Mouse (Mus musculus): ENCODE results near the gene Agrp. TPM values are rescaled to one million over a fixed set of nuclear protein-coding genes. Genes with fewer than 3 reads are reported as not detected.

The Agrp gene
- polyA plus RNA-seq, 1 experiment from 2014 or later, result 0.89 TPM

DNA sequence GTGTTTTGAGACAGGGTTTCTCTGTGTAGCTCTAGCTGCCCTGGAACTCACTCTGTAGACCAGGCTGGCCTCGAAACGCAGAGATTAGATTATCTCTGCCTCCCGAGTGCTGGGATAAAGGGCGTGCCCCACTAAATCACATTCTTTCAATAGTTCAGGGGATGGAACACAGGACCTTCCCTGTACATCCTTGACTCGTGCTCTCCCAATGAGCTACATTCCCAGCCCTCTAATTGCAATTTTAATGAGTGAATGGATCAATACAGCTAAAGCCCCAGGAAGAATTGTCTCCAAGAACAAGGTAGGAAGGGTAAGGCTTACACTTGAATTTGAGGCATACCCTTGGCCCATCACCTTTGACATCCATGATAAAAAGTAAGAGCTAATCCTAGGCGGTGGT is 38.4 kb downstream of the Agrp start:
- no peak for ATAC-seq (ENCODE audit: insufficient read depth)
- H3K9me3 ChIP-seq (ENCODE audit: low read depth, low read length), result no peaks in the 10 kb centered on the region
- H3K36me3 ChIP-seq (ENCODE audit: insufficient read depth), result no peaks in the 10 kb centered on the region
- 0 out of 2 replicates have a peak, but pooled peaks cover 3% of the 10 kb centered on the region for H3K4me1 ChIP-seq (ENCODE audit: insufficient read depth)
- no peak overlapping the region for H3K4me2 ChIP-seq
- no peak overlapping the region for H3K4me3 ChIP-seq (ENCODE audit: low read depth, low read length)
- no peak overlapping the region for H3K27ac ChIP-seq (ENCODE audit: low read depth)
- no peak overlapping the region for H3K9ac ChIP-seq
- H3K27me3 ChIP-seq (ENCODE audit: insufficient read depth, low read length), result no peaks in the 10 kb centered on the region
- 79% methylated on average over 6 of the region's 6 CpGs for WGBS
- no peak for DNase-seq
- TF ChIP-seq CTCF (IDR thresholded peaks at IDR 0.05; ENCODE audit: low read depth), result no peak

DNA sequence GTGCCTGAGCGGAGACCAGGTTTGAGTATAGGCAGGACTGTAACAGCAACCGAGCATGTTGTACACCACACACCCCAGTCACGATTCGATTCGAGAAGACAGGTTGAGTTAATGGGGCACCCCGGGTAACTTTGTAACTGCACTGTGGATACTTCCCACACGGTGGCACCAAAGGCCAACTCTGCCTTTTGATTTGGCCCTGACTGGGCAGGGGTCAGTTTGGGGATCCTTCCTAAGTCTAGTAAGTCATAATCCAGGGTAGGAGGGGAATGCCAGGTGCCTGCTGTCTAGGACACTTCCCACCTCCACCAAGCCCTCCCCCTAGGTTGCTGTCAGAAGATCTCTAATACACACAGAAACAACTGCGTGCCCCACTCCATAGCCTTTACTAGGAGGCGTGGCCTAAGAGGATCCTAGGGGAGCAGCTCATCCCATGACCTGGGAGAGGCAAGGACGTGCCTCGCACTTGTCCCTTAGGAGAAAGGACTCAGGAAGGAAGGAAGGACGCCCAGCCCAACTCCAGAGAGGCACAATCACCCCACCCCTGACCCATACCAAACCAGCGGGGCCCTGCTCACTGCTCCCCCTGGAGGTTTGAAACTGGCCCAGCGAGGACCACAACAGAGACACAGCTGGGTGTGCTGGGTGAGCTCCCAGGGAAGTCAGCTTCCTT is 40.7 kb downstream of the Agrp start:
- H3K36me3 ChIP-seq (ENCODE audit: insufficient read depth), result no peaks in the 10 kb centered on the region
- peak overlapping the region; percentile 8; the same call in 1 of the 2 replicates for H3K4me3 ChIP-seq (ENCODE audit: low read depth, low read length)
- ATAC-seq (ENCODE audit: insufficient read depth) (peak; percentile 62), DNase-seq (peak; percentile 74)
- peak overlapping the region; percentile 51 for H3K4me2 ChIP-seq
- H3K4me1 ChIP-seq (ENCODE audit: insufficient read depth), result 0 out of 2 replicates have a peak, but pooled peaks cover 3% of the 10 kb centered on the region
- no peaks in the 10 kb centered on the region for H3K27me3 ChIP-seq (ENCODE audit: insufficient read depth, low read length)
- peak; percentile 80 for TF ChIP-seq CTCF (IDR thresholded peaks at IDR 0.05; ENCODE audit: low read depth)
- 6% methylated on average over 14 of the region's 14 CpGs for WGBS
- 0 out of 2 replicates have a peak overlapping the region, but pooled peaks have one; percentile 11 for H3K9ac ChIP-seq
- H3K27ac ChIP-seq (ENCODE audit: low read depth), result no peak overlapping the region
- no peaks in the 10 kb centered on the region for H3K9me3 ChIP-seq (ENCODE audit: low read depth, low read length)

DNA sequence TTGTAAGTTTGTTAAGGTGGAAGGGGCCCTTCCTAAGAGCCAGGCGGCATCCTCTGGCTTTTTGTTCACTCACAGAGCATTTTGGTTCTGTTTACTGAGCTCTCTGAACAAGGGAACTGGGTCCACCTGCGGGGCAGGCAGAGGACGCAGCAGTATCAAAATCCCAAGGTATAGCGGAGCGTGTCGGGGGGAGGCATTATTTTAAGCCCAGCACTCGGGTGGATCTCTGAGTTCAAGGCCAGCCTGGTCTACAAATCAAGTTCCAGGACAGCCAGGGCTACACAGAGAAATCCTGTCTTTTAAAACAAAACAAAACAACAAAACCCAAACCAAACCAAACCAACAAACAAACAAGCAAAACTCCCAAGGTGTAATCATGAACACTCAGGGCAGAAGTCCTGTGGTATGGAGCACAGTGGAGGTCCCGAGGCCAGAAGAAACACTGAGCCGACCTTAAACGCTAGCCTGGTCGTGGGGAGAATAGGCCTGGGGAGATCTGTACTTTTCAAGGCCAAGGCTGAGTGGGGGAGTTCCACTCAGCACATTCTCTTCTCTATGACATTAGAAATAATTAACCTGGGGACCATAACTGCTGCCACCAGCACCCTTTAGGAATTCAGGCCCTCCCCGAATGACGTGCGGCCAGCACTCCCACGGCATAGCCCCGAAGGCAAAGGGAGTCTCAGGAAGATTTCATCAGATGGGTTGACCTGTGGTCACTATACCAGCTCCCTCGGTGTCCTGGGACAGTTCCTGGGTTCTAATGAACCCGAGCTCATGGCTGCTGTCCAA is 42.5 kb downstream of the Agrp start:
- Histone ChIP-seq H3K4me1 (ENCODE audit: insufficient read depth) (0 out of 2 replicates have a peak, but pooled peaks cover 3% of the 10 kb centered on the region), H3K4me2 (peak overlapping the region; percentile 35; the same call in 1 of the 2 replicates), H3K27me3 (ENCODE audit: insufficient read depth, low read length) (no peaks in the 10 kb centered on the region), H3K9me3 (ENCODE audit: low read depth, low read length) (no peaks in the 10 kb centered on the region), H3K27ac (ENCODE audit: low read depth) (no peak overlapping the region; the same call in 1 of the 2 replicates), H3K36me3 (ENCODE audit: insufficient read depth) (no peaks in the 10 kb centered on the region), H3K9ac (no peak overlapping the region), H3K4me3 (ENCODE audit: low read depth, low read length) (no peak overlapping the region)
- ATAC-seq (ENCODE audit: insufficient read depth) (no peak), DNase-seq (no peak)
- no peak for TF ChIP-seq CTCF (IDR thresholded peaks at IDR 0.05; ENCODE audit: low read depth)
- 69% methylated on average over 18 of the region's 18 CpGs for WGBS

DNA sequence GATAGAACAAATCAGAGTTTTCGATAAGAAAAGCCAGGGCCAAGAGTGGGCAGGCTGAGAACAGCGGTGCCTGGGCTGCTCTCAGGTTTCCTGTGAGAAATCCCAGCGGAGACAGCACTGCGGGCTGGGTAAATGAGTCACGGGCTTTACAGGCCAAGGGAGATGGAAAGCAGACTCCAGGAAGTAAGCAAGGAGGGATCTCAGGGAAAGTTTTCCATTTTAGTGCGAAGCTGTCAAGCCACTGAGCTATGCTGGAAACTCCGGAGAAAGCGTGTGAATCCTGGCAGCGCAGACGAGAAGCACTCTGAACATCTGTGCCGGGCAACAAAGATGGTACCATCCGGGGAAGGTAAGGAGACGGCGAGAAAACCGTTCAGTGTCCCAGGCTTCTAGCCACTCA is 43.3 kb downstream of the Agrp start:
- ATAC-seq (ENCODE audit: insufficient read depth), result no peak
- WGBS, result 14% methylated on average over 15 of the region's 15 CpGs
- no peaks in the 10 kb centered on the region for H3K9me3 ChIP-seq (ENCODE audit: low read depth, low read length)
- DNase-seq, result peak; percentile 59
- peak overlapping the region; percentile 26; the same call in 1 of the 2 replicates for H3K9ac ChIP-seq
- no peak overlapping the region; the same call in 1 of the 2 replicates for H3K27ac ChIP-seq (ENCODE audit: low read depth)
- H3K4me1 ChIP-seq (ENCODE audit: insufficient read depth), result 0 out of 2 replicates have a peak, but pooled peaks cover 3% of the 10 kb centered on the region
- no peak overlapping the region for H3K4me3 ChIP-seq (ENCODE audit: low read depth, low read length)
- no peaks in the 10 kb centered on the region for H3K36me3 ChIP-seq (ENCODE audit: insufficient read depth)
- no peaks in the 10 kb centered on the region for H3K27me3 ChIP-seq (ENCODE audit: insufficient read depth, low read length)
- H3K4me2 ChIP-seq, result peak overlapping the region; percentile 35; the same call in 1 of the 2 replicates
- TF ChIP-seq CTCF (IDR thresholded peaks at IDR 0.05; ENCODE audit: low read depth), result no peak

DNA sequence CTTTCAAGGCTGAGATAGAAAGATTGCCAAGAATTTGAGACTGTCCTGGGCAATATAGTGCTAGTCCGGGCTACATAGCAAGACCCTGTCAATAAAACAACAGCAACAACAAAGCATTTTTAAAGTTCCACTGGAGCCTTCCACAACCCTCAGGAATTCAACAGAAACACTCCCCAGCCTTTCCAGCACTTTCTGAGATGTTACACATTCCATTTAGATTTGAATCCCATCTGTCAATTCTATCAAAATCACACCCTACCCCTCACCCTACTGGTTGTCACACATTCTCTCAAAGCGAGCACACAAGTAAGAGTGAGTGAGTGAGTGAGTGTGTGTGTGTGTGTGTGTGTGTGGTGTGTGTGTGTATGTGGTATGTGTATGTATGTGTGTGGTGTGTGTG is 44.8 kb downstream of the Agrp start:
- no peak overlapping the region for H3K4me3 ChIP-seq (ENCODE audit: low read depth, low read length)
- H3K36me3 ChIP-seq (ENCODE audit: insufficient read depth), result no peaks in the 10 kb centered on the region
- no peak for DNase-seq
- ATAC-seq (ENCODE audit: insufficient read depth), result no peak
- no peaks in the 10 kb centered on the region for H3K27me3 ChIP-seq (ENCODE audit: insufficient read depth, low read length)
- H3K9me3 ChIP-seq (ENCODE audit: low read depth, low read length), result no peaks in the 10 kb centered on the region
- 65% methylated on average over 2 of the region's 2 CpGs for WGBS
- 0 out of 2 replicates have a peak, but pooled peaks cover 3% of the 10 kb centered on the region for H3K4me1 ChIP-seq (ENCODE audit: insufficient read depth)
- H3K9ac ChIP-seq, result no peak overlapping the region
- TF ChIP-seq CTCF (IDR thresholded peaks at IDR 0.05; ENCODE audit: low read depth), result no peak
- no peak overlapping the region for H3K4me2 ChIP-seq
- no peak overlapping the region for H3K27ac ChIP-seq (ENCODE audit: low read depth)

DNA sequence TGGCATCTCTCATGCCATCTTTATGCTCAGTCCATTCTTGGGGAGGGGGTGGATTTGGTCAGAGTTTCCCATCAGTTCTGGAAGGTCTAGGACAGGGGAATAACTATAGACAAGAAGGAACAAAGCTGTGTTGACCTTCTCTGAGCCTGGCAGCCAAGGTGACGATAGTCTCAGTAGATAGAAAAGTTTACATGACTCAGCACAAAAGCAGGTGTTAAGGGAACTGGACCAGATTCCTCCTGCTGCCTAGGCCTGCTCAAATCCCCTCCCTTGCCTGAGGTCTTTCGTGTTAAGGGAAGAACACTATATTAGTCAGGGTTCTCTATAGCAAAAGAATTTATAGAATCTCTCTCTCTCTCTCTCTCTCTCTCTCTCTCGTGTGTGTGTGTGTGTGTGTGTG is 57.5 kb downstream of the Agrp start:
- H3K9ac ChIP-seq, result no peak overlapping the region
- no peaks in the 10 kb centered on the region for H3K9me3 ChIP-seq (ENCODE audit: low read depth, low read length)
- H3K4me3 ChIP-seq (ENCODE audit: low read depth, low read length), result no peak overlapping the region
- no peaks in the 10 kb centered on the region for H3K27me3 ChIP-seq (ENCODE audit: insufficient read depth, low read length)
- no peaks in the 10 kb centered on the region for H3K36me3 ChIP-seq (ENCODE audit: insufficient read depth)
- no peak for DNase-seq
- no peaks in the 10 kb centered on the region for H3K4me1 ChIP-seq (ENCODE audit: insufficient read depth)
- ATAC-seq (ENCODE audit: insufficient read depth), result no peak
- no peak overlapping the region for H3K4me2 ChIP-seq
- TF ChIP-seq CTCF (IDR thresholded peaks at IDR 0.05; ENCODE audit: low read depth), result no peak
- H3K27ac ChIP-seq (ENCODE audit: low read depth), result no peak overlapping the region
- 51% methylated on average over 3 of the region's 3 CpGs for WGBS

DNA sequence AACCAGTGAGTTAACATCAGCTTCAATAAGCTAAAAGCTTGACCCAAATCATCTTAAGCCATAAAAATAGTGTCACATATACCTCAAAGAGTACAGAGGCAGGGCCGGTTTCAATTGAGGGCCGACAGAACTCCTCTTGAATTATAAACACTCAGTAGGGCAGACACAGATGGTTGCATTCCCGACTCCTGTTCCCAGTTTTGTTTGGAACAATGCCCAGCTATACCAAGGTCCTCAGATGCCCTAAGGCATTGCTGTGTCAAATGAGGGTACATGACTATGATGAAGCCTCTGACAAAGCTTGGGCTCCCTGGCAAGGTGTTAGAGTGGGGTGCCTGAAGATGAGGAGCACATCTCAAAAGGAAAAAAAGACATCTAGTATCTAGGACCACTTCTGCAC is 61.7 kb downstream of the Agrp start:
- no peak for TF ChIP-seq CTCF (IDR thresholded peaks at IDR 0.05; ENCODE audit: low read depth)
- Histone ChIP-seq H3K36me3 (ENCODE audit: insufficient read depth) (no peaks in the 10 kb centered on the region), H3K27me3 (ENCODE audit: insufficient read depth, low read length) (no peaks in the 10 kb centered on the region), H3K9me3 (ENCODE audit: low read depth, low read length) (no peaks in the 10 kb centered on the region), H3K4me1 (ENCODE audit: insufficient read depth) (no peaks in the 10 kb centered on the region), H3K27ac (ENCODE audit: low read depth) (no peak overlapping the region), H3K4me3 (ENCODE audit: low read depth, low read length) (no peak overlapping the region), H3K4me2 (no peak overlapping the region), H3K9ac (no peak overlapping the region)
- DNase-seq (no peak), ATAC-seq (ENCODE audit: insufficient read depth) (no peak)
- WGBS, result 54% methylated on average over 3 of the region's 3 CpGs
